Mouse (Mus musculus): ENCODE measurements at regions not wholly inside any gene's neighbourhood (a gene's known extent, or its start where the extent isn't known, plus 50 kb on each side); places are given as distances from the start of the nearest gene placed in this dataset.

GRCm38 (mm10) chr19:26472659-26473058, 132.2 kb upstream of the Smarca2 start:
- TF ChIP-seq CTCF (conservative IDR thresholded peaks at IDR 0.05; ENCODE audit: low read length) (no peak), NANOG (IDR thresholded peaks at IDR 0.05; ENCODE audit: borderline replicate concordance, low read length) (no peak), POU5F1 (IDR thresholded peaks at IDR 0.05; ENCODE audit: borderline replicate concordance, low read length) (no peak)
